Mouse (Mus musculus) cerebellum, adult 2 months (tissue): Measurements from ENCODE around the gene Tacr2.

Source experiments
- CTCF ChIP-seq: fragments of 200-500 bp; IDR thresholded peaks from 2 replicates; pipeline ENCODE4 v1.5.1; 2011; ENCODE audit warnings: low read depth, mild to moderate bottlenecking, control low read depth, low read length, moderate library complexity, borderline replicate concordance; ENCODE audit not compliant: insufficient read depth
- POLR2A ChIP-seq: fragments of 200-500 bp; IDR thresholded peaks from 2 replicates; pipeline ENCODE4 v1.6.1; 2011; ENCODE audit warnings: low read length, control low read depth, borderline replicate concordance; ENCODE audit not compliant: insufficient read depth

GRCm38 (mm10) chr10:62224231-62224630 is 28.0 kb upstream of the Tacr2 start:
- TF ChIP-seq CTCF (no peak), POLR2A (no peak)
